7 mouse cellular contexts compared by ENCODE assay signal in the genomic region with DNA sequence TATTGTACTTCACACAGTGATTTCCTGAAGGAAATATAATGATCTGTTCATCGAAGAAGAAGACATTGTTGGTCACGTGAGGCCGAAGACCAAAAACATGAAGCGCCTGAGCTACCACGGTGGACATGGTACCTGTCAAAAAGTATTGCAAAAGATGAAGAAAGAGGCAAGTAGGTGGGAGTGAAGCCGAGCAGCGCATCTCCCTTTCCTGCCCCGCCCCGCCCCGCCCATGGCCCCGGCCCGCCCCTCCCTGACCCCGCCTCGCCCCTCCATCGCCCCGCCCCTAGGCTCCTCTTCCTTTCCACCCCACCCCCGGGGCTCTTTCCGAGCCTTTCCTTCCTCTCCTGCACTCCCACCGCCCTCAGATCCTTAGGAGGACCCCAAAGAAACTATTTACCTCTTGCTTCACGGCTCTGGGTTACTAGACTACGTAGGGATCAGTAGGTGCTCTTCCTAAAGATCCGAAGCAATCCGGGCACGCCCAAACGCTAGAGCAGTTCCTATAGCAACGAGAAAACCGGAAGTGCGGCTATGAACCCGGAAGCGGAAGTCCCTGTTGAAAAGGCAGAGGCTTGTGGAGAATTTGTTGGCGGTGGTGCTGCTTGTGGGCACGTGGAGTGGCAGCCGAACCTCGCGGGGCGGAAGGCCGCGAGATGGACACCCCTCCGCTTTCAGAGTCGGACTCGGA. TPM values are rescaled to one million over a fixed set of nuclear protein-coding genes. Genes with fewer than 3 reads are reported as not detected.
DNase-seq lines count a peak whose midpoint lies in the region; ATAC-seq lines count a peak whose summit lies in the region.

A gene (minus strand): TSS at position 499 of the 688 bp plus-strand sequence.
A gene (plus strand): TSS at position 521 of the 688 bp plus-strand sequence.

- peaks cover 28% of the 10 kb centered on the region for H3K36me3 ChIP-seq in embryonic facial prominence, embryonic 10.5 days (replicated peaks)
- peaks cover 29% of the 10 kb centered on the region for H3K36me3 ChIP-seq in limb, embryonic 10.5 days
- peaks cover 28% of the 10 kb centered on the region for H3K36me3 ChIP-seq in midbrain, embryonic 13.5 days

- DNase-seq in adrenal gland, postnatal 10 days: peak; percentile 93
- peak; percentile 92 for DNase-seq in embryonic facial prominence, embryonic 10.5 days (ENCODE audit: low spot score)
- DNase-seq in kidney, adult 11 months: peak; percentile 92
- peak; percentile 94 for DNase-seq in limb, embryonic 10.5 days (ENCODE audit: low spot score)
- DNase-seq in spleen, adult 12 weeks (ENCODE audit: low spot score): peak; percentile 85

- peaks cover 16% of the 10 kb centered on the region; the same call in 1 of the 2 replicates for H3K9me3 ChIP-seq in embryonic facial prominence, embryonic 10.5 days
- H3K9me3 ChIP-seq in limb, embryonic 10.5 days (replicated peaks): no peaks in the 10 kb centered on the region
- H3K9me3 ChIP-seq in midbrain, embryonic 13.5 days: 0 out of 2 replicates have a peak, but pooled peaks cover 4% of the 10 kb centered on the region

- H3K4me1 ChIP-seq in embryonic facial prominence, embryonic 10.5 days: peaks cover 10% of the 10 kb centered on the region
- peaks cover 13% of the 10 kb centered on the region for H3K4me1 ChIP-seq in limb, embryonic 10.5 days
- peaks cover 12% of the 10 kb centered on the region for H3K4me1 ChIP-seq in midbrain, embryonic 13.5 days (replicated peaks)

- peak within 1 kb of the TSS; percentile 75 for H3K9ac ChIP-seq in midbrain, embryonic 13.5 days (replicated peaks)

- peak within 1 kb of the TSS; percentile 81 for H3K27ac ChIP-seq in embryonic facial prominence, embryonic 10.5 days (replicated peaks)
- peak within 1 kb of the TSS; percentile 82 for H3K27ac ChIP-seq in limb, embryonic 10.5 days
- no peak within 1 kb of the TSS for H3K27ac ChIP-seq in midbrain, embryonic 13.5 days

- ATAC-seq in granulocyte monocyte progenitor cell, adult 5-6 weeks (replicated peaks; ENCODE audit: poor library complexity, severe bottlenecking): peak; percentile 95
- ATAC-seq in midbrain, embryonic 13.5 days: peak; percentile 96

- H3K4me2 ChIP-seq in midbrain, embryonic 13.5 days (replicated peaks): peak within 1 kb of the TSS; percentile 99

- WGBS in embryonic facial prominence, embryonic 10.5 days: under 1% methylated on average over 41 of the region's 41 CpGs
- under 1% methylated on average over 41 of the region's 41 CpGs for WGBS in limb, embryonic 10.5 days
- under 1% methylated on average over 41 of the region's 41 CpGs for WGBS in midbrain, embryonic 13.5 days

- H3K4me3 ChIP-seq in embryonic facial prominence, embryonic 10.5 days: peak within 1 kb of the TSS; percentile 87
- H3K4me3 ChIP-seq in limb, embryonic 10.5 days: peak within 1 kb of the TSS; percentile 89
- H3K4me3 ChIP-seq in midbrain, embryonic 13.5 days (replicated peaks): peak within 1 kb of the TSS; percentile 86

- no peaks in the 10 kb centered on the region for H3K27me3 ChIP-seq in embryonic facial prominence, embryonic 10.5 days (replicated peaks; ENCODE audit: low read depth, poor library complexity, severe bottlenecking)
- H3K27me3 ChIP-seq in limb, embryonic 10.5 days (ENCODE audit: low read depth, poor library complexity, severe bottlenecking): no peaks in the 10 kb centered on the region
- no peaks in the 10 kb centered on the region for H3K27me3 ChIP-seq in midbrain, embryonic 13.5 days

RNA-seq across cellular contexts. Expression of the first gene that starts in this region (rescaled TPM):
- not detected for total RNA-seq in adrenal gland, postnatal 10 days (2021)
- 0.39 and 0.49 TPM in 2 replicates for polyA plus RNA-seq in embryonic facial prominence, embryonic 10.5 days (2016; fragmentation: Nextera tagmentation; extraction: Ambion mirVana)
- 1.2 and 1.3 TPM in 2 replicates for total RNA-seq in granulocyte monocyte progenitor cell, adult 5-6 weeks (2014; fragmentation: Nextera tagmentation)
- total RNA-seq in granulocyte monocyte progenitor cell, adult 5-6 weeks (2017): 2.8 and 3.9 TPM in 2 replicates
- 0.36 and 0.64 TPM in 2 replicates for polyA plus RNA-seq in limb, embryonic 10.5 days (2016; fragmentation: Nextera tagmentation; extraction: Ambion mirVana)
- 1.5 and 1.6 TPM in 2 replicates for polyA plus RNA-seq in midbrain, embryonic 13.5 days (2015; fragmentation: Nextera tagmentation; extraction: Ambion mirVana)

RNA-seq across cellular contexts. Expression of the second gene that starts in this region (rescaled TPM):
- total RNA-seq in adrenal gland, postnatal 10 days (2021): 10 to 100 TPM; 70.6 to 71.1 TPM
- 191 and 209 TPM in 2 replicates for polyA plus RNA-seq in embryonic facial prominence, embryonic 10.5 days (2016; fragmentation: Nextera tagmentation; extraction: Ambion mirVana)
- 100 and 111 TPM in 2 replicates for total RNA-seq in granulocyte monocyte progenitor cell, adult 5-6 weeks (2014; fragmentation: Nextera tagmentation)
- total RNA-seq in granulocyte monocyte progenitor cell, adult 5-6 weeks (2017): 158 and 165 TPM in 2 replicates
- polyA plus RNA-seq in limb, embryonic 10.5 days (2016; fragmentation: Nextera tagmentation; extraction: Ambion mirVana): 180 and 228 TPM in 2 replicates
- polyA plus RNA-seq in midbrain, embryonic 13.5 days (2015; fragmentation: Nextera tagmentation; extraction: Ambion mirVana): 121 and 128 TPM in 2 replicates
